Mouse (Mus musculus) cerebellum, adult (tissue): ENCODE results near the gene Ccdc84.
"Not testable (repeated sequence)": the region's sequence is repeated elsewhere in the genome, so short reads cannot be mapped to it uniquely, and the experiment has no call there.

ENCODE experiments used
- ATAC-seq: cut with Nextera tagmentation; 2 replicates; pipeline ENCODE4 v1.9.2; 2017; ENCODE audit warnings: mild to moderate bottlenecking, moderate library complexity, mixed read lengths; ENCODE audit not compliant: insufficient number of reproducible peaks, low FRiP score, low TSS enrichment

Gene Ccdc84

DNA sequence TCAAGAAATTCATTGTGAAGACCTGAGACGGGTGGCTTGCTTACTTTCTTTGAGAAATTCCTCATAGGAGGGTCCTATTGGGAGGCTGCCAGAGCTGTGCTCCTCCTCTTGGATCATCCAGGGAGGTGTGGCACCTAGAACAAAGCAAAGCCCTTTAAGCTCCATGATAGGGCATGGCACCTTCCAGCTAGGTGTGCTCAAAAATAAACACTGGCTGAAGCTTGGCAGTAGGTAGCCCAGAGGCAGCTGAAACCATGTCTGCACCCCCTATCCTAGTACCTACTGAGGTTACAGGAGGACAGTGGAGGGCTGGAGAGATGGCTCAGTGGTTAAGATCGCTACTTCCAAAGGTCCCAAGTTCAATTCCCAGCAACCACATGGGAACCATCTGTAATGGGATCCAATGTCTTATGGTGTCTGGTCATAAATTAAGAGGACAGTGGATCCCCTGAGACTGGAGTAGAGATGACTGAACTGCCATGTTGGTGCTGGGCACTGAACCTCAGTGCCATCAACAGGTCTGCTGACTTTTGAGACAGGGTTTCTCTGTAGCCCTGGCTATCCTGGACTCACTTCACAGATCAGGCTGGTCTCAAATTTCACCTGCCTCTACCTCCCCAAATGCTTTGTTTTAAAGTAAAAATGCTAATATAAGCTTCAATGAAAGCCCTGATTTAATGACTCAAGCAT is 7.6 kb downstream of the Ccdc84 start:
- no peak for ATAC-seq

DNA sequence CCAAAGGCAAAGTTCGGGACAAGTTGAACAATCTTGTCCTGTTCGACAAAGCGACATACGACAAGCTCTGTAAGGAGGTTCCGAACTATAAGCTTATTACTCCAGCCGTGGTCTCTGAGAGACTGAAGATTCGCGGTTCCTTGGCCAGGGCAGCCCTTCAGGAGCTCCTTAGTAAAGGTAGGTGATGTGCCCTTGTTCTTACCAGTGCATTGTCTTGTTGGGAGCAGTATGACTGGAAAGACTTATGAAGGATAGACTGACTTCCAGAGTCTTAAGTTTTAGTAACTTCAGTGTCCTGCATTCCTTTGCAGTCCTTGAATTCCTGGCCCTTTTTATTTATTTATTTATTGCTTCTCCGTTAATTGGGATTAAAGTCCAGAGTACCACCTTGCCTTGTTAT is 9.7 kb downstream of the Ccdc84 start:
- ATAC-seq: not testable (repeated sequence)

DNA sequence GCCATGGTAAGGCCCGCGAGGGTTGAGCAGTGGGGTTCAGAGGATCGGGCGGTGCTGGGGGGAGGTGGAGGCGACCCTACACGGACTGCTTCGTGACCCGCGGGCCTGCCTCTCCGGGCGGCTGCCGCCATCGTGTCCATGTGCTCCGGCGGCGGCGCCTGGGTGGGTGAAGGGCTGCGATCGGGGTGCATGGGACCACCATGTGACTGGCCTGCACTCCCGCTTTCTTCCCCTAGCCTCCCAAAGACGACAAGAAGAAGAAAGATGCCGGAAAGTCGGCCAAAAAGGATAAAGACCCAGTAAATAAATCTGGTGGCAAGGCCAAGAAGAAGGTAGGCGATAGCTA is 10.6 kb downstream of the Ccdc84 start:
- no peak for ATAC-seq

GRCm38 (mm10) chr9:44406906-44407751 is 11.2 kb downstream of the Ccdc84 start, which contains the start of the genes Rps25 and Trappc4:
Gene Rps25, plus strand, starts transcription at chr9:44407139.
Gene Trappc4, minus strand, starts transcription at chr9:44407600.
- peak; percentile 95 for ATAC-seq

DNA sequence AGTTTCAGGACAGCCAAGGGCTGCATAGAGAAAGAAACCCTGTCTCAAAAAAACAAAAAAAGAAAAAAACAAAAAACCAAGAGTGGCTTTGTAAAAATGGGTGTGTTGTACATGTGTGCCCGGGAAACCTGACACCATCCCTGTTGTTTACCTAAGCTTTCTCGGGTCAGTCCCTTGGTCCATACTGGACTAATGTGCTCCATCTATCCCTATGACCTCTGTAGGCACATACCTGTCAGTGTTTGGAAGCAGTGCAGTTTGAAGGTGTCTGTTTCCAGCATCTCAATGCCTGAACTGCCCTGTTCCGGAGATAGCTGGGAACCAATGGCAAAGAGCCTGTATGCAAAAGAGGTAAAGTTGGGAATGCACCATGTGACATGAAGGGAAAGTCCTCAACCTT is 13.4 kb downstream of the Ccdc84 start:
- ATAC-seq: no peak

DNA sequence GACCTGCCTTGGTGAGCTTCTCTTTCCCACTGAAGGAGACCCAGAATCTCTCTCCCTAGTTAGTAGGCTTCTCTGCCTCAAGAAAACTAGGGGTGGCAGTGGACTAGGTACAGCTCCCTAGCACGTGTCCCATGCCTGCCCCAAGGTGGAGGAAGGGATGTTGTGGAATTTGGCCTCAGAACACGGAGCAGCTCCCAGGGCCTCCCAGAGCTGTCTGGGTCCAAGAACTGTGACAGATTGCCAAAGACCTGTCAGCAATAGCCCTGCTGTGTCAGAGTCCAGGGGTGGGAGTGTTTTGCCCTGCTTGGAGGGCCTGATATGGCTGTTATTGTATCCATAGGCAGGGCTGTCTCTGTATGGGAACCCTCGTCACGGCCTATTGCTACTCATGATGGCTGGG is 17.3 kb downstream of the Ccdc84 start:
- ATAC-seq: no peak

DNA sequence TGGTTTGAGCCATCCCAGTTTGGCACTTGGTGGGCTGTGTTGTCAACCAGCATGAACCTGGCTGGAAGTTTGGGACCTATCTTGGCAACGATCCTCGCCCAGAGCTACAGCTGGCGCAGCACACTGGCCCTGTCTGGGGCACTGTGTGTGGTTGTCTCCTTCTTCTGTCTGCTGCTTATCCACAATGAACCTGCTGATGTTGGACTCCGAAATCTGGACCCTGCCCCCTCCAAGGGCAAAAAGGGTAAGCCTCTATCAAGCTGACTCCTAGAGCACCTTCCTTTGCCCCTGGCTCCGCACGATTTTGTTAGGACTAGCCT is 18.6 kb downstream of the Ccdc84 start:
- ATAC-seq: no peak

DNA sequence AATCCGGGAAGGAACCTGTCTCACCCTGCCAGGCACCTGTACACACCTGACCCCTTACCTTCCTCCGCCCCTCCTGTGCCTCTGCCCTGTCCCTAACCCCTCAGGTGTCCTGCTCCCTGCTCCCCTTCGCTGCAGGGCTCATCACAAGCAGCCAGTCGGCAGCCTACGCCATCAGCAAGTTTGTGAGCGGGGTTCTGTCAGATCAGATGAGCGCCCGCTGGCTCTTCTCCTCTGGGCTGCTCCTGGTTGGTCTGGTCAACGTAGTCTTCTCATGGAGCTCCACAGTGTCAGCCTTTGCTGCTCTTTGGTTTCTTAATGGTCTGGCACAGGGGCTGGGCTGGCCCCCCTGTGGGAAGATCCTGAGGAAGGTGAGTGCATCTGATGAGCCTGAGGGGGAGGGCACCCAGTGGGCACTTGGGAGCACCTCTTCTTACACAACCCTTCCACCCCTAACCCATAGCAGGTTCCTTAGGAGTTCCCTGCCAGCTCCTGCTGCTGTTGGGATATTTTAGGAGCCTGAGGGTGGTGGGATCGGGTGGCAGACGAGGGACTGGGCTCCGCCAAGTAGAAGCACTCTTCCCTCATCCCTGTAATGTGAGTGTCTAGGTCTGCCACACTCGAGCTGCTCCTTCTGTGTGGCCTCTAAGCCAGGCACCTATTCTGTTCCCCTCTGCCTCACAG is 19.1 kb downstream of the Ccdc84 start:
- ATAC-seq: no peak

GRCm38 (mm10) chr9:44398551-44398950 is 19.8 kb downstream of the Ccdc84 start:
- ATAC-seq: no peak

DNA sequence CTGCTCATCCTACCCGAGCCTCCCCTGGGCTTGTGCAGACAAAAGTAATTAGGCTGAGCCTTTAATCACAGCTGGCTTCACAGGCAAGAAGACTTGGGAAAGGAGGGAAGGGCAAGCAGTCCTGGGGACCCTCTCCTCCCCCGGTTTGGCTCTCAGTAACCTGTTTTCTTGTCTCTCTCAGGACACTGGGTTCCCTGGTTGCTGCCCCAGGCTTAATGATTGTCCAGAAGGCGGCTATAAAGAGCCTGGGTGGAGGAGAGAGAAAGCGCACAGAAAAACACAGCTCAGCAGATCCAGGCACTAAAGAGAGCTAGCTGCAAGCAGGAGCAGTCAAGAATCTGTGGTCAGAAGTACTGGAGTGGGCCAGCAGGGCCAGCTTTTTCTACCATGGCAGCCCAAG is 20.3 kb downstream of the Ccdc84 start:
- ATAC-seq: no peak

- ATAC-seq: peak; percentile 98
These were observed 21.5 kb downstream of the Ccdc84 start, which contains the start of gene Slc37a4 for GRCm38 (mm10) chr9:44396684-44397411. Gene Slc37a4, plus strand, starts transcription at chr9:44396852.

- no peak; the same call in 1 of the 2 replicates for ATAC-seq
These were observed 26.9 kb downstream of the Ccdc84 start for GRCm38 (mm10) chr9:44391466-44391865.

- ATAC-seq: no peak
These were observed 29.1 kb downstream of the Ccdc84 start for GRCm38 (mm10) chr9:44389273-44389672.

DNA sequence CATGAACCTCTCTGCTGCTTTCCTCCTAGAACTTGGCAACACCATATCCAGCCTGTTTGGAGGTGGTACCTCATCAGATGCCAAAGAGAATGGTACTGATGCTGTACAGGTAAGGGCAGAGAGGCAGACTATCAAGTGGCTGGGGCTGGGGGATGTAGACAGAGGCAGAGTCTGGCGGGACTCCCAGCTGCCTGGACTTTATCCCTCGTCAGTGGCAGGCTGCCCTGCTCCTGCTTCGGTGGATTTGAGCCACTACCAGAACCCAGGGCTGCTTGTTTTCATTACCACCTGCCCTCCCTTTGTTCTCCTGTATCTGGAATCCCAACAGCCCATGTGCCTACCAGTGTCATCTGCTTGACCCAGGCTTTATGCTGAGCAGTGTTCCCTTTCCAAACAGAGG is 31.1 kb downstream of the Ccdc84 start:
- ATAC-seq: no peak

DNA sequence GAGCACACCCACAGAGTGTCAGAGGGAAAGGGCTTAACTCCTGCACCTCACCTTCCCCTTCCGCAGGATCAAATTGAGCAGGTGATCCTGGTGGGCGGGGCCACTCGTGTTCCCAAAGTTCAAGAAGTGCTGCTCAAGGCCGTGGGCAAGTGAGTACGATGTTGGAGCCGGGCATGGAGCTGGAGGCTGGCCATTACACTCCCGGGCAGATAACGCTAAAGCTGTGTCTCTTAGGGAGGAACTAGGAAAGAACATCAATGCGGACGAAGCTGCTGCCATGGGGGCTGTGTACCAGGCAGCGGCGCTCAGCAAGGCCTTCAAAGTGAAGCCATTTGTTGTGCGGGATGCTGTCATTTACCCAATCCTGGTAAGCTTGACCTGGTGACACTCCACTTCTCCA is 33.8 kb downstream of the Ccdc84 start:
- ATAC-seq: no peak

GRCm38 (mm10) chr9:44379862-44380261 is 38.5 kb downstream of the Ccdc84 start:
- ATAC-seq: peak; percentile 15; the same call in 1 of the 2 replicates

DNA sequence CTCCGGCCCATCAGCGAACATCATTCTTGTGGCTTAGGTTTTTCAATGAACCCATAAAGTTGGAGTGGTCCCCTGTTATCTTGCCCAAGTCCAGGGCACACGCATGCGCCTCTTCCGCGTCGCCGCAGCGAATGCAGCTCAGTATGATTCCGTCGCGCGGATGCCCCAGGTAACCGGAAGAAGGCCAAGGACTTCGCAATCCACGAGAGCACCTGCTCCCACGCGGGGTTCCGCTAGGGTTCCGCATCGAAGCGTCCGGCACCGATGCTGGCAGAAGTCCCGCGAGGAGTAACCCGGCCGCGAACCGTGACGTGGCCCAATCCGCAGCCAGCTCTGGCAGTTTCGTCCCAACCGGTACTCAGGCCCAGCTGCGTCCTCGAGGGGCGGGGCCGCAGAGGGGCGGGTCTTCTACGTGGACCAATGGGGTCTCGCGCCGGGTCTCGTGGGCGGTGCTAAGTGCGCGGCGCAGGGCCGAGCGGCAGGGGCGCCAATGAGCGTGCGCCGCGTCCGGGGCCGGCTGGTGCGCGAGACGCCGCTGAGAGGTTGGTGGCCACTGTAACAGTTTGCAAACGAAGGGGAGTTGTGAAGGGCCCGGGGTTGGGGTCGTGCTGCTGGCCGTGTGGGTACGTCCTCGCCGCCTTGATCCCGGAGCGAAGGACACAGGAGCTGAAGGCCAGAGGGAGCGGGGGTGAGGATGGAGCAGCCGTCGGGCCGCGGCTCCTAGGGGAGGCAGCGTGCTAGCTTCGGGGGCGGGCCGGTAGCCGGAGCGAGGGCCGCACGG is 39.1 kb downstream of the Ccdc84 start, which contains the start of gene Hyou1:
Gene Hyou1, plus strand, starts transcription at position 437 of the 781 bp plus-strand sequence.
- peak; percentile 94 for ATAC-seq

DNA sequence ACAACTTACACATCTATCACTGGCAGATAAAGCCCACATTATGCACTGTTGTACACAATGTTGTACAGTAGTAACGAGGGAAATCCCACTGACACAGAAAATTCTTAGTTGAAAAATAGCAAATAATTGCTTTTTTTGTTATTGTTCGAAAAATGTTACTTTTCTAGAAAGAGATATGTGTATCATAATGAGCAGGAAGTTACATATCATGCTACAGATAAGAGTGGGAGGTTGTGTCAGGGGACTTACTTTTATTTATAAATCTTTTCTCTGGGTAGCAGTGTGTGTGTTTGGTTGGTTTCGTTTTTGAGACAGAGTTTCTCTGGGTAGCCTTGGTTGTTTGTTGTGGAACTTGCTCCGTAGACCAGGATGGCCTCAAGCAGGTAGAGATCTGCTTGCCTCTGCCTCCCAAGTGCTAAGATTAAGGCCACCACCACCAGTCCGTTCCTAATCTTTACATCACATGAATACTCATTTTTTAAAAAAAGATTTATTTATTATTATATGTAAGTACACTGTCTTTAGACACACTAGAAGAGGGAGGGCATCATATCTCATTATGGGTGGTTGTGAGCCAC is 40.1 kb downstream of the Ccdc84 start:
- ATAC-seq: no peak

DNA sequence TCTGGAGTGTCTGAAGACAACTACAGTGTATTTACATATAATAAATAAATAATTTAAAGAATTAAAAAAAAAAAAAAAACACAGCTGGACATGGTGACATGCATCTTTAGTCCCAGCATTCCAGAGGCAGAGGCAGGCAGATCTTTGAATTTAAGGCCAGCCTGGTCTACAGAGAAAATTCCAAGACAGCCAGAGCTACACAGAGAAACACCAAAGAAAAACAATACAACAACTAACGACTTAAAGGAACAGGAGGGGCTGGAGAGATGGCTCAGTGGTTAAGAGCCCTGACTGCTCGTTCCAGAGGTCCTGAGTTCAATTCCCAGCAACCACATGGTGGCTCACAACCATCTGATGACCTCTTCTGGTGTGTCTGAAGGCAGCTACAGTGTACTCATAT is 41.0 kb downstream of the Ccdc84 start:
- not testable (repeated sequence) for ATAC-seq
